Mouse (Mus musculus) forebrain, embryonic 11.5 days (tissue): Measurements from ENCODE around the gene Zfr2. TPM values are rescaled to one million over a fixed set of nuclear protein-coding genes. Genes with fewer than 3 reads are reported as not detected.

ENCODE experiments used
- ATAC-seq: fragments of 200-750 bp; cut with Nextera tagmentation; replicated peaks from 2 replicates; pipeline ENCODE4 v1.8.0; 2017; ENCODE audit warnings: moderate TSS enrichment; ENCODE audit not compliant: low FRiP score
- DNase-seq: peaks from one replicate; pipeline ENCODE4 v3.0.0-alpha.2; 2017; ENCODE audit warnings: low spot score
- H3K27ac ChIP-seq: fragments of 300-500 bp; sonication (generic); 2 replicates; pipeline ENCODE4 v1.5.1; 2014; ENCODE audit warnings: low read depth, low read length
- H3K27me3 ChIP-seq: fragments of 300-500 bp; sonication (generic); 2 replicates; pipeline ENCODE4 v1.6.1; 2014; ENCODE audit warnings: mild to moderate bottlenecking, low read length, mixed read lengths; ENCODE audit not compliant: control insufficient read depth, insufficient read depth
- H3K36me3 ChIP-seq: fragments of 300-500 bp; sonication (generic); 2 replicates; pipeline ENCODE4 v1.6.1; 2014; ENCODE audit warnings: mild to moderate bottlenecking, low read length, moderate library complexity, mixed read lengths; ENCODE audit not compliant: control insufficient read depth, insufficient read depth
- H3K4me1 ChIP-seq: fragments of 300-500 bp; sonication (generic); replicated peaks from 2 replicates; pipeline ENCODE4 v1.6.1; 2014; ENCODE audit warnings: low read length, mixed read lengths; ENCODE audit not compliant: control insufficient read depth, insufficient read depth
- H3K4me2 ChIP-seq: fragments of 300-500 bp; sonication (generic); 2 replicates; pipeline ENCODE4 v1.6.1; 2014; ENCODE audit warnings: low read depth, mild to moderate bottlenecking, low read length, moderate library complexity, mixed read lengths; ENCODE audit not compliant: severe bottlenecking
- H3K4me3 ChIP-seq: fragments of 300-500 bp; sonication (generic); 2 replicates; pipeline ENCODE4 v1.5.1; 2014; ENCODE audit warnings: low read depth, low read length
- H3K9ac ChIP-seq: fragments of 300-500 bp; sonication (generic); 2 replicates; pipeline ENCODE4 v1.6.1; 2014; ENCODE audit warnings: low read length
- H3K9me3 ChIP-seq: fragments of 300-500 bp; sonication (generic); 2 replicates; pipeline ENCODE4 v1.6.1; 2016; ENCODE audit warnings: low read length, mixed read lengths; ENCODE audit not compliant: control insufficient read depth
- WGBS: fragments of 180-500 bp; shearing (Covaris S2); extraction: QIAGEN DNeasy Blood & Tissue Kit; methylation state at CpG from one replicate; pipeline ENCODE4 v1.1.7; 2014; 5-methylcytosine and 5-hydroxymethylcytosine counted together
- polyA plus RNA-seq: library from polyadenylated mRNA; unstranded; fragments of >200 nt; fragmentation: Nextera tagmentation; extraction: Ambion mirVana; gene quantifications from 2 replicates; pipeline ENCODE4 v1.2.1, GENCODE M21; 2014

Gene Zfr2
- polyA plus RNA-seq, 1 experiment from 2014 or later: 6.4 TPM

DNA sequence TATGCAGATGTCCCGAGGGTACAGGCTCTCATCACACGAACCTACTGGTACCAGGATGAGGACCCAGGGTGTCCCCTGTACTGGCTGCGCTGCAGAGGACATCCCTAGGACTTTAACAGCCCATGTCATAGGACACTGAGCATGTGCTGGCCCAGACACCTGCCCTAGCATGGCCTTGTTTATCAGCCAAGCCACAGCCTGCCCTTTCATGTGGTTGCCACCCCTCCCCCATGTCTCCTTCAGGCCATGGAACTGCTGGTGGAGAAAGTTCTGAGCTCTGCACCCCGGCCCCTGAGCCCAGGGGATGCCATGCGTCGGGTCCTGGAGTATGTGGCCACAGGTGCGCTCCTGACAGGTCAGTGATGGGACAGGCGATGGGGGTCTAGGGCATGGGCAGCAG lies 16.5 kb downstream of the Zfr2 start:
- WGBS: 81% methylated on average over 8 of the region's 8 CpGs
- Histone ChIP-seq H3K27me3 (peaks cover 19% of the 10 kb centered on the region), H3K9me3 (no peaks in the 10 kb centered on the region), H3K4me3 (no peak overlapping the region), H3K36me3 (no peaks in the 10 kb centered on the region), H3K4me1 (peaks cover 4% of the 10 kb centered on the region), H3K4me2 (no peak overlapping the region), H3K27ac (no peak overlapping the region), H3K9ac (no peak overlapping the region)
- no peak for ATAC-seq
- no peak for DNase-seq

DNA sequence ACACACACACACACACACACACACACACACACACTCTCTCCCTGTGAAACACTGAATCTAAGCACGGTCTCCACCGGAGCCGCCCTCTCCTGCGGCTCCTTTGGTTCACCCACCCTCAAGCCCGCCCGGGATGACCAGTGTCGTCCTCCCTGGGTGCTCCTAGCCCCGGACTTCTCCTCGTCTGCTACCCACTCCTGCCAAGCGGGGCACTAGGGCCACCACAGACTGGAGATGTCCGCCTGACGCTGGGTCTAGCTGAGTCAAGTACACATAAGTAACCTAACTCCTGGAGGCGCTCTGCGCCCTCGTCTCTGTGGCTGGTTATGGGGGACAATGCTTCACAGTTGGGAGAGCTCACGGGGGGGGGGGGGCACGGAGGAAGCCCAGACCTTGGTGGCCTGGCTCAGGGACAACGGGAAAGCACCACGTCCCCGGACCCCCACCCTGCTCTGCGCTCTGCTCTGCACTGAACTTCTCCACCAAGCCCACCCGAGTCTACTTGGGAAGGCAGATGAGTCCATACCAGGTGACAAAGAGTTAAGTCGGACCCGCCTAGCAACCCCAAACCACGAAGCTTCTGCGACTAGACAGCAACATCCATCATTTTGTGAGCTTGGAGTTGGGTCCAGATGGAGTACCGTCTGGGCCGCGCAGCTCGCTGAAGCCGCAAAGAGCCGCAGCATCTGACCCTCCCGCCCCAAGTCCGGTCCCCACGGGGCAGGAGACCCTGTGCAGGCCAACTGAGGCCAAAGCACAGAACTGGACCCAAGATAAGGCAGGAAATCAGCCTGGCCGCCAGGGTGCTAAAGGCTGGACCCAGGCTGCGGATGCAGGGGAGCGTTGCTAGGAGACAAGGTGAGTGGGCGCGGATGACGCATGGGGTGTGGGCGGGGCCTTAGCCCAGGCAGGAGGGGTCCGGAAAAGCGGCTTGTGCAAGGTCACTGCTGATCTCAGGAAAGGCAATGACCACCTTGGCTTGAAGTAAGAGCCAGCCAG lies 19.8 kb downstream of the Zfr2 start, which contains the start of gene Matk:
Gene Matk, plus strand, starts transcription at position 512 of the 996 bp plus-strand sequence.
- H3K36me3 ChIP-seq: no peaks in the 10 kb centered on the region
- no peaks in the 10 kb centered on the region for H3K9me3 ChIP-seq
- peak within 1 kb of the TSS; percentile 50 for H3K4me2 ChIP-seq
- H3K4me3 ChIP-seq: peak within 1 kb of the TSS; percentile 17
- peaks cover 34% of the 10 kb centered on the region for H3K27me3 ChIP-seq
- WGBS: 10% methylated on average over 44 of the region's 44 CpGs
- peak; percentile 74 for ATAC-seq
- H3K27ac ChIP-seq: no peak within 1 kb of the TSS
- peak; percentile 79 for DNase-seq
- peaks cover 9% of the 10 kb centered on the region for H3K4me1 ChIP-seq
- H3K9ac ChIP-seq: peak within 1 kb of the TSS; percentile 16

DNA sequence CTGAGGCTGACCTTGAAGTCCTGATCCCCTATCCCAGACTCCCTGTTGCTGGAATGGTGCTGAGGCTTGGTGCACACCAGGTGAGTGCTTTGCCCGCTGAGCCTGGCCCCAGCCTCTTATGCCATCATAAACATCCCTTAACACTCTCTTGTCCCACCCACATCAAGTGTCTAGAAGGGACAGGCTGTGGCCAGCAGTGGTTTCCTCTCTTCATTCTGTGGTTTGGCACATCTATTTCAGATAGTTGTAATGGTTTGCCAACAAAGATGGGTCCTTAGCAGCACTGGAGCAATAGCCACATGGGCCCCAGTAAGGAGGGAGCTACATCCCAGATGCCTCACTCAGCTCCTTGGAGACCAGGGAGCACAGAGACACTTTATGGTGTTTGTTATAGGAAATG lies 21.9 kb downstream of the Zfr2 start:
- Histone ChIP-seq H3K27ac (no peak overlapping the region), H3K4me3 (no peak overlapping the region), H3K27me3 (peaks cover 50% of the 10 kb centered on the region), H3K9ac (no peak overlapping the region), H3K4me2 (no peak overlapping the region), H3K36me3 (no peaks in the 10 kb centered on the region), H3K4me1 (peaks cover 13% of the 10 kb centered on the region), H3K9me3 (no peaks in the 10 kb centered on the region)
- ATAC-seq (no peak), DNase-seq (no peak)
- WGBS: 76% methylated on average over 1 of the region's 1 CpGs

DNA sequence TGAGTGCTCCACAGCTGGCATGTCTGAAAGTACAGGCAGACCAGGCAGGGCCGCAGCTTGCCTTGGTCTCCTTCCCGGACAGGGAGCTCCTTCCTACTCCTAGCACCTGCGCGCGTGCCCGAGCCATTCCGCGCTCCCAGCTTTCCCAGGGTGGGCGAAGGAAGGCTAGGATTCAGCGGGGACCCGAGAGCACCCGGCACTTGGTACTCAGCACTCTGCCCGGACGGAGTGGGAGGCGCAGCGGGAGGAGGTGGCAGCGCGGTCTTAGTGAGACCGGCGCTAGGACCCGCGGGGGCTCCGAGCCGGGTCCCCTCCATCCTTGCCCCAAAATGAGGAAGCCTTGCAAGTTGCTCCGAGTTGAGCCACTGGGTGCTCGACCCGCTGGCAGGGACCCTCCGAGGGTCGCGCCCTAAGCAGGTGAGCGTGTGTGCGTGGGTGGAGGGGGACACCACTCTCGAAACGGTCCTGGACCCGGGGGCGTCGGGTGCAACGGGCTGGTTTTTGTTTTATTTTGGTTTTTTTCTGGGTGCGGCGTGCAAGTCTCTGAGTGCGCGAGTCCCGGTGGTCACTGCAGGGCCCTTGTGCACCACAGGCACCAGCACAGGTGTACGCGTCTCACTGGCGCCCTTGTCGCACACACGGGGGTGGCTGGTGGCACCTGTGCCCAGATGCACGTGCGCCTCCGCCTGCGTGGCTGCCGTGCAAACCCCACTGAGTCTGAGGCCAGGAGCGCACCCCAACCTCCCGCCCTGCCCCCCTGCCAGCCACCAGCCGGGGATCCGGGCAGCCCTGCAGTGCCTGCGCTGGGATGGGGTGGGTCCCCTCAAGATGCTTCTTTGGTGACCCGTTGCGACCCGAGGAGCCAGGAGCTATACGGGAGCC lies 24.4 kb downstream of the Zfr2 start:
- WGBS: under 1% methylated on average over 62 of the region's 62 CpGs
- DNase-seq (peak; percentile 74), ATAC-seq (no peak)
- peak overlapping the region; percentile 72 for H3K4me2 ChIP-seq
- H3K4me1 ChIP-seq: peaks cover 13% of the 10 kb centered on the region
- peak overlapping the region; percentile 40 for H3K4me3 ChIP-seq
- no peak overlapping the region for H3K27ac ChIP-seq
- no peaks in the 10 kb centered on the region for H3K9me3 ChIP-seq
- no peaks in the 10 kb centered on the region for H3K36me3 ChIP-seq
- H3K27me3 ChIP-seq: peaks cover 40% of the 10 kb centered on the region
- H3K9ac ChIP-seq: peak overlapping the region; percentile 55

DNA sequence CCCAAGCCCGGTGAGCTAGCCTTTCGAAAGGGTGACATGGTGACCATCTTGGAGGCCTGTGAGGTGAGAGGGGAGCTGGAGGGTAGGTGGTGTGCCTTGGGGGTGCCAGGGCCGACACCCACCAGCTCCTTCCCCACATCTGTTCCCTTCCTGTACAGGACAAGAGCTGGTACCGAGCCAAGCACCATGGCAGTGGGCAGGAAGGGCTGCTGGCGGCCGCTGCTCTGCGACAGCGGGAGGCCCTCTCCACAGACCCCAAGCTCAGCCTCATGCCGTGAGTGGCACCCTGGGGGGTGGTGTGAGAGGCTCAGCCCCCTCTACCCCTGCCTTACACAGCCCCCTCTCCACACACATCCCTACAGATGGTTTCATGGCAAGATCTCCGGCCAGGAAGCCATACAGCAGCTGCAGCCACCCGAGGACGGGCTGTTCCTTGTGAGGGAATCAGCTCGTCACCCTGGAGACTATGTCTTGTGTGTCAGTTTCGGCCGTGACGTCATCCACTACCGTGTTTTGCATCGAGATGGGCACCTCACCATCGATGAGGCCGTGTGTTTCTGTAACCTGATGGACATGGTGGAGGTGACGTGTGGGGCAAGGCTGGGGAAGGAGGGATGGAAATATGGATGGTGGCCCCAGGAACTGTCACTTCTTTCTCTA lies 26.4 kb downstream of the Zfr2 start:
- no peak overlapping the region for H3K9ac ChIP-seq
- H3K4me2 ChIP-seq: no peak overlapping the region
- no peaks in the 10 kb centered on the region for H3K9me3 ChIP-seq
- DNase-seq (no peak), ATAC-seq (0 out of 2 replicates have a peak, but pooled peaks have one; percentile 20)
- no peaks in the 10 kb centered on the region for H3K36me3 ChIP-seq
- no peak overlapping the region for H3K4me3 ChIP-seq
- 56% methylated on average over 21 of the region's 21 CpGs for WGBS
- no peak overlapping the region for H3K27ac ChIP-seq
- H3K27me3 ChIP-seq: peaks cover 31% of the 10 kb centered on the region
- H3K4me1 ChIP-seq: peaks cover 9% of the 10 kb centered on the region

DNA sequence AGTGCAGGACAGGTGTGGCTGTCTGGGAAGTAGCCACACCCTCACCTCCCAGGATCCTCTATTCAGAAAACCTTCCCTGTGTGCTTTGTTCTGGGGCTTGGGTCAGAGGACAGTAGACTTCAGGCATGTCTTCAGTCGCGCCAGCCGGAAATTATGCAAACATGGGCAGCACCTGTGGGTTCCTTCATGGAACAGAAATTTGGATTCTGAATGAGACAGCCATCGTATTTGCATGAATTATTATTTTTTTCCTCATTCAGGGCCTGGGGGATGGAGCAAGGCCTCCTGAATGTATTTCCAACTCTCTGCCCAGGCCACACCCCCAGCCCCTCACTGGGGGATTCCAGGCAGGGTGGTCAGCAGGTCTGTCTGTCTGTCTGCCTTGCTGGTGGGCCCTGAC lies 28.1 kb downstream of the Zfr2 start:
- peaks cover 14% of the 10 kb centered on the region for H3K4me1 ChIP-seq
- ATAC-seq (no peak), DNase-seq (no peak)
- H3K27me3 ChIP-seq: peaks cover 31% of the 10 kb centered on the region
- no peak overlapping the region for H3K27ac ChIP-seq
- WGBS: 80% methylated on average over 4 of the region's 4 CpGs
- H3K9me3 ChIP-seq: no peaks in the 10 kb centered on the region
- H3K4me2 ChIP-seq: no peak overlapping the region
- no peak overlapping the region for H3K4me3 ChIP-seq
- peaks cover 2% of the 10 kb centered on the region; the same call in 1 of the 2 replicates for H3K36me3 ChIP-seq
- H3K9ac ChIP-seq: no peak overlapping the region

DNA sequence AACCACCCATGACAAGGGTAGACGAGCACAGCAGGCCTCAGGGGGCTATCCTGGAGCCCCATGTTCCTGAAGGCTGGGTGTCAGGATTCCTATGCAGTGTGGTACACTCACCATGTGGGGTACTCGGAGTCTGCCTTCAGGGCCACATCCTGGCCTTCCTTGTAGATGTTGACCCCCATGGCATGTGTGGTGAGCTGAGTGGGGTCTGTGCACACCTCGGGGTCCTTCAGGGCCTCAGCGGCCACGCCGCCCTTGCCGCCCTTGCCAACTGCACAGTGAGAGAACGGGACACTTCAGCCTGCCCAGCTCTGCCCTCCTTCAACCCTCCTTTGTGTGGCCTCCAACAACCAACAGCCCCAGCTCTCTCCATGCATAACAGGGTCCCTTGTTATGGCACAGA lies 32.6 kb downstream of the Zfr2 start:
- no peak overlapping the region for H3K27ac ChIP-seq
- no peaks in the 10 kb centered on the region for H3K27me3 ChIP-seq
- WGBS: 95% methylated on average over 8 of the region's 8 CpGs
- DNase-seq: no peak
- H3K9ac ChIP-seq: peak overlapping the region; percentile 33; the same call in 1 of the 2 replicates
- no peaks in the 10 kb centered on the region for H3K9me3 ChIP-seq
- ATAC-seq: no peak
- H3K36me3 ChIP-seq: peaks cover 2% of the 10 kb centered on the region; the same call in 1 of the 2 replicates
- peak overlapping the region; percentile 52; the same call in 1 of the 2 replicates for H3K4me2 ChIP-seq
- H3K4me1 ChIP-seq: peaks cover 9% of the 10 kb centered on the region; the same call in 1 of the 2 replicates
- no peak overlapping the region for H3K4me3 ChIP-seq
